Mouse (Mus musculus): Measurements from ENCODE around the gene Aanat. TPM values are rescaled to one million over a fixed set of nuclear protein-coding genes. Genes with fewer than 3 reads are reported as not detected.

The Aanat gene
- polyA plus RNA-seq, 1 experiment from 2014 or later = 0.15 TPM

GRCm38 (mm10) chr11:116623281-116624124 is 37.3 kb downstream of the Aanat start:
- Histone ChIP-seq H3K36me3 (replicated peaks; ENCODE audit: control insufficient read depth, insufficient read depth) (no peaks in the 10 kb centered on the region), H3K4me3 (replicated peaks; ENCODE audit: low read length) (peak overlapping the region; percentile 43), H3K9me3 (ENCODE audit: control insufficient read depth, low read length) (no peaks in the 10 kb centered on the region), H3K4me2 (replicated peaks) (peak overlapping the region; percentile 71), H3K27ac (no peak overlapping the region), H3K27me3 (ENCODE audit: control insufficient read depth, insufficient read depth, low read length) (peaks cover 25% of the 10 kb centered on the region), H3K4me1 (replicated peaks; ENCODE audit: control insufficient read depth, insufficient read depth, low read length) (peaks cover 32% of the 10 kb centered on the region), H3K9ac (peak overlapping the region; percentile 53; the same call in 1 of the 2 replicates)
- 7% methylated on average over 40 of the region's 40 CpGs for WGBS
- DNase-seq (ENCODE audit: low spot score) = no peak
- no peak for ATAC-seq (ENCODE audit: low FRiP score)

DNA sequence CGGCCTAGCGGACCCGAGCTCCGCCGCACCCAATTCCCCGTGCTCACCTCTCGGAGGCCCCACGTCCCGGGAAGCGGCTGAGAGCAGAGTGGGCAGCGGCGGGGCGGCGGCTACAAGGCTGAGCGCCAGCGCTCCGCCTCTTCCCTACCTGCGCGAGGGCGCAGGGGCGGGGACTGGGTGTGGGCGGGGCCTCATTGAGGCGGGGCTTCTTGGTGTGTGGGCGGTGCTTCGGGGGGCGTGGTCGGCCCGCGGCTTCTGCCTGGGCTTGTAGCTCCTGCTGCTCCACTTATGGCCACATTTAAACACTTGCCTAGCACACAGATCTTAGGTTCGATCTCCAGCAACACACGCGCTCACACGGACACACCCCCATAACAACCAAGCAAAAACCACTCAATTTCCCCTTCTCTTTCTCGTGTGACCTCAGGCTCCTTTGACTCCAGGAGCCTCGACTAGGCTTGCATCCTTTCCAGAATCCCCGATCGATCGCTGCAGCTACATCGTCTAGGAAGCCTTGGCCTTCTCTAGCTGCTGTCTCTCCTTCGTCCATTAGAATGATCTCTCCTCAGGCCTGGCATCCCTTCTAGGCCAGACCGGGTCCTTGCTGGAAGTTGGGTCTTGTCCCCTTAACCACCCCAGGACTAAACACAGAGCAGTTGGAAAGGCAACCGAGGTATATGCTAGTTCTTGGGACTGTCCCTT is 38.0 kb downstream of the Aanat start:
- ATAC-seq (ENCODE audit: low FRiP score) (no peak), DNase-seq (ENCODE audit: low spot score) (no peak)
- Histone ChIP-seq H3K36me3 (replicated peaks; ENCODE audit: control insufficient read depth, insufficient read depth) (no peaks in the 10 kb centered on the region), H3K4me2 (replicated peaks) (peak overlapping the region; percentile 71), H3K27me3 (ENCODE audit: control insufficient read depth, insufficient read depth, low read length) (peaks cover 25% of the 10 kb centered on the region), H3K9me3 (ENCODE audit: control insufficient read depth, low read length) (no peaks in the 10 kb centered on the region), H3K9ac (peak overlapping the region; percentile 53; the same call in 1 of the 2 replicates), H3K27ac (no peak overlapping the region), H3K4me3 (replicated peaks; ENCODE audit: low read length) (peak overlapping the region; percentile 43), H3K4me1 (replicated peaks; ENCODE audit: control insufficient read depth, insufficient read depth, low read length) (peaks cover 32% of the 10 kb centered on the region)
- 15% methylated on average over 34 of the region's 42 CpGs for WGBS

- no peak overlapping the region for H3K4me2 ChIP-seq (replicated peaks)
- H3K9me3 ChIP-seq (ENCODE audit: control insufficient read depth, low read length) = no peaks in the 10 kb centered on the region
- peaks cover 21% of the 10 kb centered on the region for H3K4me1 ChIP-seq (replicated peaks; ENCODE audit: control insufficient read depth, insufficient read depth, low read length)
- ATAC-seq (ENCODE audit: low FRiP score) (no peak), DNase-seq (ENCODE audit: low spot score) (no peak)
- no peak overlapping the region for H3K27ac ChIP-seq
- no peak overlapping the region for H3K4me3 ChIP-seq (replicated peaks; ENCODE audit: low read length)
- no peaks in the 10 kb centered on the region for H3K36me3 ChIP-seq (replicated peaks; ENCODE audit: control insufficient read depth, insufficient read depth)
- no peak overlapping the region for H3K9ac ChIP-seq
- peaks cover 25% of the 10 kb centered on the region for H3K27me3 ChIP-seq (ENCODE audit: control insufficient read depth, insufficient read depth, low read length)
- WGBS = 76% methylated on average over 17 of the region's 17 CpGs
Observed at GRCm38 (mm10) chr11:116625081-116626000, 39.1 kb downstream of the Aanat start.

DNA sequence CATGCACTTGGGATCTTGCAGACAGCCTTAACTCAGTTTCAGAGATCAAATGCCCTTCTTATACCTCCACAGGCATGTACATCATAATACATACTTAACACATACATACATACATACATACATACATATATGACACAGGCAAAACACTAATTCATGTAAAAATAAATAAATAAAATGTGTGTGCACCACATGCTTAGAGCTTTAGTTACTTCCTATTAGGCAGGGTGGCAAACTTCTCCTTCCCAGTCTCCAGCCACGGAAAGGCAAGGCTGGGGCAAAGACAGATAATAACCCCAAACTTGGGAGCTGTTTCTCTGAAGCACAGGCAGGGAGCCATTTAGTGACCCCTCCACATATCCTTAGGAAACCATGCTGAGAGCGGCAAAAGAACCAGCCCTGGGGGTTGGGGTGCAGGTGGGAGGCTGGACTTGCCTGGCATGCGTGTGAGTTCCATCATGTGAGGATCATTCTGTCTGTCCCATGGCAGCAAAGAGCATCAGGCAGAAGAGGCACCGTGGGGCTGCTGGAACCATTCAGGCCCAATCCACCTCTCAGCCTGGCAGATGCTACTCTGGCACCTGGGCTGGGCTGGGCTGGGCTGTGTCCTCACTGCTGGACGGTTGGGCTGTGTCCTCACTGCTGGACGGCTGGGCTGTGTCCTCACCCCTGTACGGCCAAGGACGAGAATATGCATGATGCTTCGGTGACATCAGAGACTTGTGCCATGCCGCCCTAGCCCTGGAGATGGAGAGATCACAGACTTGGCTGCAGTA is 40.3 kb downstream of the Aanat start, which contains the start of gene Rhbdf2:
Gene Rhbdf2, minus strand, starts transcription at position 721 of the 773 bp plus-strand sequence.
- Histone ChIP-seq H3K4me3 (replicated peaks; ENCODE audit: low read length) (no peak within 1 kb of the TSS), H3K4me1 (replicated peaks; ENCODE audit: control insufficient read depth, insufficient read depth, low read length) (peaks cover 12% of the 10 kb centered on the region; the same call in 1 of the 2 replicates), H3K4me2 (replicated peaks) (no peak within 1 kb of the TSS), H3K27me3 (ENCODE audit: control insufficient read depth, insufficient read depth, low read length) (peaks cover 25% of the 10 kb centered on the region), H3K9me3 (ENCODE audit: control insufficient read depth, low read length) (no peaks in the 10 kb centered on the region), H3K36me3 (replicated peaks; ENCODE audit: control insufficient read depth, insufficient read depth) (no peaks in the 10 kb centered on the region), H3K9ac (no peak within 1 kb of the TSS), H3K27ac (no peak within 1 kb of the TSS)
- DNase-seq (ENCODE audit: low spot score) = no peak
- WGBS = 71% methylated on average over 10 of the region's 10 CpGs
- ATAC-seq (ENCODE audit: low FRiP score) = no peak

GRCm38 (mm10) chr11:116627072-116628020 is 41.1 kb downstream of the Aanat start:
- WGBS = 46% methylated on average over 10 of the region's 10 CpGs
- Histone ChIP-seq H3K4me2 (replicated peaks) (no peak overlapping the region), H3K27ac (no peak overlapping the region), H3K9ac (no peak overlapping the region), H3K4me3 (replicated peaks; ENCODE audit: low read length) (no peak overlapping the region), H3K27me3 (ENCODE audit: control insufficient read depth, insufficient read depth, low read length) (peaks cover 23% of the 10 kb centered on the region), H3K36me3 (replicated peaks; ENCODE audit: control insufficient read depth, insufficient read depth) (no peaks in the 10 kb centered on the region), H3K4me1 (replicated peaks; ENCODE audit: control insufficient read depth, insufficient read depth, low read length) (peaks cover 11% of the 10 kb centered on the region; the same call in 1 of the 2 replicates), H3K9me3 (ENCODE audit: control insufficient read depth, low read length) (no peaks in the 10 kb centered on the region)
- DNase-seq (ENCODE audit: low spot score) (no peak), ATAC-seq (ENCODE audit: low FRiP score) (no peak)

- peak; percentile 55; the same call in 1 of the 2 replicates for ATAC-seq (ENCODE audit: low FRiP score)
- Histone ChIP-seq H3K4me3 (replicated peaks; ENCODE audit: low read length) (no peak overlapping the region), H3K9me3 (ENCODE audit: control insufficient read depth, low read length) (no peaks in the 10 kb centered on the region), H3K27ac (no peak overlapping the region), H3K4me1 (replicated peaks; ENCODE audit: control insufficient read depth, insufficient read depth, low read length) (peaks cover 8% of the 10 kb centered on the region; the same call in 1 of the 2 replicates), H3K9ac (no peak overlapping the region), H3K4me2 (replicated peaks) (no peak overlapping the region), H3K36me3 (replicated peaks; ENCODE audit: control insufficient read depth, insufficient read depth) (no peaks in the 10 kb centered on the region), H3K27me3 (ENCODE audit: control insufficient read depth, insufficient read depth, low read length) (peaks cover 15% of the 10 kb centered on the region)
- DNase-seq (ENCODE audit: low spot score) = peak; percentile 99
- WGBS = 60% methylated on average over 9 of the region's 9 CpGs
Observed at GRCm38 (mm10) chr11:116628712-116629111, 42.5 kb downstream of the Aanat start.

GRCm38 (mm10) chr11:116629472-116629871 is 43.2 kb downstream of the Aanat start:
- WGBS = 85% methylated on average over 6 of the region's 6 CpGs

More at GRCm38 (mm10) chr11:116629472-116629871, 43.2 kb downstream of the Aanat start:
- Histone ChIP-seq H3K4me3 (replicated peaks; ENCODE audit: low read length) (no peak overlapping the region), H3K9ac (no peak overlapping the region), H3K27ac (no peak overlapping the region), H3K4me1 (replicated peaks; ENCODE audit: control insufficient read depth, insufficient read depth, low read length) (peaks cover under 1% of the 10 kb centered on the region; the same call in 1 of the 2 replicates), H3K9me3 (ENCODE audit: control insufficient read depth, low read length) (no peaks in the 10 kb centered on the region), H3K27me3 (ENCODE audit: control insufficient read depth, insufficient read depth, low read length) (peaks cover 8% of the 10 kb centered on the region), H3K36me3 (replicated peaks; ENCODE audit: control insufficient read depth, insufficient read depth) (no peaks in the 10 kb centered on the region), H3K4me2 (replicated peaks) (no peak overlapping the region)
- DNase-seq (ENCODE audit: low spot score) = no peak
- ATAC-seq (ENCODE audit: low FRiP score) = no peak

Measured in hindbrain, embryonic 14.5 days (tissue).